Mouse (Mus musculus): ENCODE results near the gene Nf2.

The Nf2 gene

DNA sequence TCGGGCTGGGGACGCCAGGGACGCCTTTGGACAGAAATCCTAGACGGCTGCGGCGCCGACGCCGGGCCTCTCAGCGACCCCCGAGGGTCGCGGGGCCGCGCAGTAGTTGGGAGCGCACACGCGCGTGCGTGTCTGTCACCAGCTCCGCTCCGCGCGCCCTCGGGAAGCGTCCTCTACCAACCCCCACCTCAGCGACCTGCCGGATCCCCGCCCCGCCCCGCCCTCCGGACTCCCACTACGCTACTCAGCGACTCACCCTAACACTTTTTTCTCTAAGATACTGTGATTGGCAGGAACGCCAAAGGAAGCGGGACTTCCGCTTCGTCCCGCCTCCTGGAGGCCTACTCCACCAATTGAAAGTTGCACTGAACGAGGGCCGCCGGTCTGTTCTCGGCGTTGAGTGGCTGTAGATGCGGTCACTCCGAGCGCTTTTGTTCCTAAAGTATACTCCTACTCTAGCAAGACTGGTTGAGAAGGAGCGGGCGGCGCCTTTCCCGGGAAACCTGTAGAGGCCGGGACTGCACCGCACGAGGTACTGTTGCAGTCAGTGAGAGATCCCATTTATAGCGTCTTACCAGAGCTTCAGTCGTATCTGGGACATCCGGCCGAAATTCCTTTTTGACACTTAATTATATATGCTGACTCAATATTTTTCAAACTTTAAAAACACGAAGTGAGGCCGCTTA is at the start of gene Nf2:
Gene Nf2 (minus strand): TSS at position 279 of the 686 bp plus-strand sequence.
- peak; percentile 99 for DNase-seq

DNA sequence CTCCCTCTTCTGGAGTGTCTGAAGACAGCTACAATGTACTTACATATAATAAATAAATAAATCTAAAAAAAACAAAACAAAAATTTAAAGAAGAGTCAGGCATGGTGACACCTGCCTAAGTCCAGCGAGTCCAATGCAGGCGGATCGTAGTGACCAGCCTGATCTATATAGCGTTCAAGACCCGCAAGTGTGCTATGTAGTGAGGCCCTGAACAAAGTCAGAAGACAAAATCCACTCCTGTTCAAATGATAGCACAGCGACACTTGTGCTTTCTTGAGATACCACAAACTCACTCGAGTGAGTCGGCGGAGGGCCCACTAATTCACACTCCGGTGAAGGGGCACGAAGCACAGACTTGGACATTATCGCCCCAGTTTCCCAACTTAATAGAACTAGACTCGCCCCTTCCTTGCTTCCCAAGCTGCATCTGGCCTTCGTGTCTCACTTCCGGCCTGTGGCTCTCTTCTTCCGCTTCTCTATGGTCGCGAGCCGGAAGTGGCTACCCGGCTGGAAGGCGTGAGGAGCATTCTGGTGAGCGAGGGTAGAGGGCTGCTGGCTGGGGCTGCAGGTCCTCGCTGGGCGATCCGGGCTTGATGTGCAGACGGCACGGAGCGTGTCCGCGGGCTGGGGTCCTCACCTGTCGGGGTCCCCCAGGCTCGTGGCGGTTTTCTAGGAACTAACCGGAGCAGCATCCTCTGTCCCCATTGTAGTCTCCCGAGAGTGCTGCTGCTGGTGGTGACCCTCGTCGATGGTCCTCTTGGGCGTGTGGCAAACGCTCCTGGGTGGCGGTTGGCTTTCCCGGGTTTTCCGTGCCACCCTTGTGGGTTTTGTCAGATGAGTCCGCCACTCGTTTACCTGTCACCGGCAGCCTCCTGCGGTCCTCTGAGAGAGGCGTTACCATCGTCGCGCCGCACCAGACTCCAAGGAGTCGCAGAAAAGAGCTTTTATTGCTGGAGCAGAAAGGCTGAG is 45.8 kb upstream of the Nf2 start, which contains the start of gene Thoc5:
Gene Thoc5 (plus strand): TSS at position 473 of the 969 bp plus-strand sequence.
- DNase-seq, result peak; percentile 77

- DNase-seq, result no peak
Observed at GRCm38 (mm10) chr11:4886987-4887386, 37.7 kb upstream of the Nf2 start.

- peak; percentile 48 for DNase-seq
Observed at GRCm38 (mm10) chr11:4885385-4885903, 36.1 kb upstream of the Nf2 start.

DNA sequence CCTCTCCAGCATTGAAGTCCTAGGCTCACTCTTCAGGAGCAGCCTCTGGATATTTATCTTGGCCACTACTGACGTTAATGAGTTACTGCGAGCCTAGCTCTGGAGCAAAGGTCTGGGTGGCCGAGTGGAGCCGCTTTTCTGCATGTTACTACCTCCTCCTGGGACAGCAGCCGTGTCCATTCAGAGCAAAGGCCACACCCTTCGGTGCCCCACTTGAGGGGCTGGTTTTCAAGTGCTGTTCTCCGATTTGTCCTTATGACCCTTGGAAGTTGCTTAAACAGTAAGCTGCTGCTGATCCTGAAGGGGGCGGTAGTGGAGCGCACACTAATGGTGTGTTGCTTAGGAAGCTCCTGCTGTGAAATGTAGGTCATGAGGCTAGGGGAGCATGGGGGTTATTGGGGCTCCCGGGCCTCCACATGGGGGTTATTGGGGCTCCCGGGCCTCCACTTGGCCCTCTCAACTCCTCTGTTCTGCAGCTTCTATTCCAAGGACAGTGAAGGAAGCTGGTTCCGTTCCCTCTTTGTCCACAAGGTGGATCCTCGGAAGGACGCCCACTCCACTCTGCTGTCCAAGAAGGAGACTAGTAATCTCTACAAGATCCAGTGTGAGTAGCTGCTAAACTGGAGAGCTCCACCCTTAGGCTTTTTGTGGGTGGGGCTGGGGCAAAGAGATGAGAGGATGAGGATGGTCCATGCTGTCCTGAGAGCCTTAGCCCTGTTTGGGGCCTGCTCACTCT is 33.7 kb upstream of the Nf2 start:
- no peak for DNase-seq

DNA sequence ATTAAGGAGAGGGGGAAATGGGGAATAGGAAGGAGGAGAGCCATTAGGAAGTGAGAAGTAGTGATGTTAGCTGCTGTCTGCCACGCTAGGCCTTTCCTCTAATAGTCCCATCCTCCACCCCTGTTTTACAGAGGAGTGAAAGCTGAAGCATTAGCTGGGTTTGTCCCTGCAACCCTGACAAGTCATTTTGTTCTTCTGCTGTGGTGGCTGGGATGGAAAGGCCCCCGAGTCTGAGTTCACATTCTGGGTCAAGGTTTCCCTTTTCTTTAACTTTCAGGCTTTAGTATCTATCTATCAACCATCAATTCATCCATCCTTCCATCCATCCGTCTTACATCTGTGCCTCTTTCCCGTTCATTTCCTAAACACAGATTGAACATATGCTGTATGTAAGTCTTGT is 31.8 kb upstream of the Nf2 start:
- no peak for DNase-seq

- DNase-seq, result no peak
Observed at GRCm38 (mm10) chr11:4874551-4874950, 25.2 kb upstream of the Nf2 start.

DNA sequence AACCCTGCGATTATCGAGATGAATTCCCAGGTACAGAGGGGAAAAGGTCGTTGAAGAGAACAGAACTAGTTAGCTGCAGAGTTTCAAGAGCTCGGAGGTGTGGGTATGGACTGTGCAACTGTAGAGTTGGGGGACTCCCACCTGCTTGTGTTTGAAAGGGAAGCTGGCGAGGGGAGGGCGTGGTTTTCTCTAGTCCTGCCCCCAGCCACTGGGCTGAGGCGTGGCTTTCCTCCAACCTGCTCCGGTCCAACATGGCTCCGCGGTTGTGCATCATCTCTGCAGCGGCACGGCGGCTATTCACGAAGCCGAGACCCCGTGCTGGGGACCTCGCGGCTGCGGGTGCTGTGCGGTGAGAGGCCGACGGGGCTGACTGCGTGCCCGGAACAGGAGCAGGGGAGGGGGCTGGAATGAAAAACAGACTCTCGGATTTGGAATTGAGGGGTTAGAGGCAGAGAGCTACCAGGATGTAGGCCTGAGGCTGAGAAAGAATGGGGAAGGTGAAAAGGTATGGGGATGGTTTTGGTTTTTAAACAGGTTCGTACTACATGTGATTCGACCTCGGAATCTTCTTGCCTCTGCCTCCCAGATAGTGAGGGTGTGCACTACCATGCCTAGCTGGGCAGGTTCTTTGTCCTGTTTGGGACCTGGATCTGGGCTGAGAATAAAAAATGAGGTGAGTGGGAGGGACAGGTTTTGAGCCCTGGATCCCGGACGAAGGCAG is 24.6 kb upstream of the Nf2 start, which contains the start of gene Nipsnap1:
Gene Nipsnap1 (plus strand): TSS at position 197 of the 721 bp plus-strand sequence.
- peak; percentile 85 for DNase-seq

DNA sequence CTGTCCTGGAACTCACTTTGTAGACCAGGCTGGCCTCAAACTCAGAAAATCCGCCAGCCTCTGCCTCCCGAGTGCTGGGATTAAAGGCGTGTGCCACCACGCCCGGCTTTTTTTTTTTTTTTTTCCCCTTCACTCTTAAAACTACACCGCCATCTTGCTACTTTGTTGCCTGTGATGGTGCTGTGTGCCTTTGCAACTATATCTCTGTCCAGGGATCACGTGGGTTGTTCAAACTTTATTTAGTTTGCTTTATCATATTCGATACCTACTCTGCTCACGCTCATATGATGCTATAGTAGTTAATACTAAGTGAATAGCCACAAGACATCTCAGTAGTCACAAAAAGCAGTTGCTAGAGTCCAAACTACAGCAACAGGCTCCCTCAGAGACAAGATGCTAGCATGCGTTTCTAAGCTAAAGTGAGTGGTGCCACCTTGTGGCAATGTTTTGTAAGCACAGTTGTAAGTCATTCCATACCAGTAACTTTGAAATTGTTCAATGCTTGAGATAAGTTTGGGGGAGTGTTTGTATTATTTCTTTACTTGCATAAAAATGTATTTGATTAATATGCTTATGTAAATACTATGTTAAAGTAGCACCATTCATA is 16.4 kb upstream of the Nf2 start:
- peak; percentile 71 for DNase-seq

DNA sequence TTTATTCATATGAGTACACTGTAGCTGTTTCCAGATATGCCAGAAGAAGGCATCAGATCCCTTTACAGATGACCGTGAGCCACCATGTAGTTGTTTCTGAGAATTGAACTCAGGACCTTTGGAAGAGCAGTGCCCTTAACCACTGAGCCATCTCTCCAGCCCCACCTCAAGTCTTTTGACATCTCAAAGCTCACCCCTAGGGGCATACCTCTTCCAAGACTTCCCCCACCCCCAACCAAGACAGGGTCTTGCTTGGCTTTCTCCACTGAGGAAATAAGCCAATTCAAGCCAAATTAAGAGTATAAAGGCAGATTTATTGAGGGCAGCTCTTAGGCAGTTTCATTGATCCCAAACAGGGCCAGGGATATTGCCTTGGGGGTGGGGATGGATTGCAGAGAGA is 13.4 kb upstream of the Nf2 start:
- DNase-seq, result no peak

GRCm38 (mm10) chr11:4861816-4862604 is 12.7 kb upstream of the Nf2 start:
- no peak for DNase-seq

DNA sequence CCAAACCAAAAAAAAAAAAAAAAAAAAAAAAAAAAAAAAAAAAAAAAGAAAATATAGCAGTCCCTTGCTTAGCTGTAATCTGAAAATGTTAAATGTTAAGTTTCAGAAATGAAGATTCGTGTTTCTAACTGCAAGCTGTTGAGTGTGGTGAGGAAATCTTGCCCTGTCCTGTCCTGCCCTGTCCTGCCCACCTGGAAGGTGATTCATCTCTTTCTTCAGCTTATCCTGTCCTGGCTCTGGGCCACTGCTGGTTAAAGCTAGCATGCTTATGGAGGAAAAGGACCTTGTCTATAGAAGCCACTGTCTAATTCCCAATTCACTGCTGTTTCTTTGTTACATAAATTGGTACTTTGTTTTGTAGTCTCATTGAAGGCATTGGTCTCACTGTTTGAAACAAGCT is 11.7 kb upstream of the Nf2 start:
- no peak for DNase-seq

GRCm38 (mm10) chr11:4858416-4858815 is 9.1 kb upstream of the Nf2 start:
- no peak for DNase-seq

DNA sequence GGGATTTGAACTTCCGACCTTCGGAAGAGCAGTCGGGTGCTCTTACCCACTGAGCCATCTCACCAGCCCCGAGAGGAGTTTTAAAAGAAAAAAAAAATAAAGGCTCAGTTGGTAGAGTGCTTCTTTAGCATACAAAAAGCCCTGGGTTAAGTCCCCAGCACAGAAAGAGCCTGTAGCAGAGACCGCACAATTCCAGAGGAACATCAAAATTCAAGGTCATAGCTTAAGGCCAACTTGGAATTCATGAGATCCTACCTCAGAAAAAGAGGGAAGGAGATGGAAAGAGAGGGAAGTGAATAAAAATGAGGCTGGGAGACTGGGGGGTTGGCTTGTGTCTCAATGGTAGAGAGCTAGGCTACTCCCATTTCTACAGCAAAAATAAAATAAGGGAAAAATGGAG is 4.8 kb upstream of the Nf2 start:
- no peak for DNase-seq

DNA sequence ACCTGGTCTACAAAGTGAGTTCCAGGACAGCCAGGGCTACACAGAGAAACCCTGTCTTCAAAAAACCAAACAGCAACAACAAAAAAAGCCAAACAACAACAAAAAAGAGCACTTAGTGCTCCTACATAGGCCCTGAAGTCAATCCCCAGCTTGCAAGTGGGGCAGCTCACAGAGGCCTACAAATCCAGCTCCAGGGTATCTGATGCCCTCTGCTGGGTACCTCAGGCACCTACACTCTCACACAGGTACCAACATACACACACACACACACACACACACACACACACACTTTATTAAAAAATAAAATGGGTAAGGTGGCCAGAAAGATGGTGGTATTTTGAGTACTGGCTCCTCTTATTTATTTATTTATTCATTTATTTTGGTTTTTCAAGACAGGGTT is 3.7 kb upstream of the Nf2 start:
- no peak for DNase-seq

- no peak for DNase-seq
Observed at GRCm38 (mm10) chr11:4850404-4850803, 1.1 kb upstream of the Nf2 start.

GRCm38 (mm10) chr11:4848483-4849248 is 670 bp downstream of the Nf2 start:
- peak; percentile 43 for DNase-seq

DNA sequence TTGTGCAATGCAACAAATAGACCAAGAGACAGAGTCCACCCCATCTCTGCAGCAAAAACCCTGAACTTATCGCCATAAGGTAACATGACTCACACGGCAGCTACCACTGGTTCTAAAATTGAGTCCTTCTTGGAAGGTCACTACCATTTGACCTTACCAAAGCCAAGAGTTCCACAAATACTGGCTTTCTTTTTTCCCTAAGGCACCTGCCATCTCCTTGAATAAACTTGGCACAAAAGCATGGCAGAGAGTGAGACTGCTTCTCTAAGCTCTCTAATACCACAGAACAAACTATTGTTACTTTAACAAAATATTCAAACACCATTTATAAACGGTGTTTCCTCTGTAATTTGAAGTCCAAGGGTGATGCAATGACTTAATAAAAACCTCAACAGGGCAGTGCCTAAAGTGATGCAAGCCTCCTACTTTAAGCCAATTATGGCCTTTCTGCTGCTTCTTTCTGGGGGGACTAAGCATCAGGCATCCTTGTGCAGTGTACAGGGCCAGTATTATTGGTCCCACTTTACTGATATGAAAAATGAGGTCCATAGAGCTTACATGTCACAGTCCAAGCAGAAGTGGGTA is 8.3 kb downstream of the Nf2 start:
- DNase-seq, result no peak

DNA sequence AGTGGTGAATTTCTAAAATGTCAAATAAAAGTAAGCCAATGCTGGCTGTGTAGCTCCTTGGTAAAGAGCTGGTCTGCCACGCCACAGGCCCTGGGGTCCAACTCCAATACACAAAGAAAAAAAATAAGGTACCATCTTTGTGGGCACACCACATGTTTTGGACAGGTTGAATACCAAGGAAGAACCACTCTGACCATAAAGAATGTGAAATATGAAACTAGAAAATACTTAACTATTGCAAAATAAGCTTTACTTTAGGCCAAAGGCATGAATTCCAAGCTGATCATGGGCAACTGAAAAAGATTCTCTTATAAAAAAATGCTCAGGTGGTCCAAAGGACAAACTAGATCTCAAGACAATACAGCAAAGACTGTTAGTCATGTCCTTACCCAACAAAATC is 11.1 kb downstream of the Nf2 start:
- DNase-seq, result no peak

GRCm38 (mm10) chr11:4837342-4837741 is 12.0 kb downstream of the Nf2 start:
- no peak for DNase-seq

Measured in cerebellum, adult 9-10 months (tissue).